Mouse (Mus musculus) heart, postnatal 0 days (tissue): ENCODE measurements around the gene Ybx3. TPM values are rescaled to one million over a fixed set of nuclear protein-coding genes. Genes with fewer than 3 reads are reported as not detected.

Experiments used
- ATAC-seq: fragments of 200-750 bp; cut with Nextera tagmentation; 2 replicates; pipeline ENCODE4 v1.8.0; 2017; ENCODE audit warnings: low read depth, moderate number of reproducible peaks, moderate library complexity; ENCODE audit not compliant: insufficient read depth
- DNase-seq: peaks from one replicate; pipeline ENCODE4 v3.0.0-alpha.2; 2016; ENCODE audit warnings: low spot score
- H3K27ac ChIP-seq: fragments of 300-500 bp; sonication (generic); 2 replicates; pipeline ENCODE4 v1.5.1; 2014; ENCODE audit warnings: low read depth, mild to moderate bottlenecking
- H3K27me3 ChIP-seq: fragments of 300-500 bp; sonication (generic); 2 replicates; pipeline ENCODE4 v1.6.1; 2014; ENCODE audit warnings: low read length, mixed read lengths; ENCODE audit not compliant: control insufficient read depth, insufficient read depth
- H3K36me3 ChIP-seq: fragments of 300-500 bp; sonication (generic); replicated peaks from 2 replicates; pipeline ENCODE4 v1.6.1; 2014; ENCODE audit warnings: low read length, mixed read lengths; ENCODE audit not compliant: control insufficient read depth, insufficient read depth
- H3K4me1 ChIP-seq: fragments of 300-500 bp; sonication (generic); 2 replicates; pipeline ENCODE4 v1.6.1; 2014; ENCODE audit warnings: antibody characterized with exemption; ENCODE audit not compliant: control insufficient read depth, insufficient read depth
- H3K4me2 ChIP-seq: fragments of 300-500 bp; sonication (generic); 2 replicates; pipeline ENCODE4 v1.6.1; 2014; ENCODE audit warnings: low read depth, mild to moderate bottlenecking, low read length, moderate library complexity
- H3K4me3 ChIP-seq: fragments of 300-500 bp; sonication (generic); 2 replicates; pipeline ENCODE4 v1.5.1; 2014; ENCODE audit warnings: low read depth, low read length
- H3K9ac ChIP-seq: fragments of 300-500 bp; sonication (generic); replicated peaks from 2 replicates; pipeline ENCODE4 v1.6.1; 2014; ENCODE audit warnings: low read depth, low read length, mixed read lengths
- H3K9me3 ChIP-seq: fragments of 300-500 bp; sonication (generic); replicated peaks from 2 replicates; pipeline ENCODE4 v1.6.1; 2016; ENCODE audit warnings: low read length; ENCODE audit not compliant: control insufficient read depth
- CTCF ChIP-seq: IDR thresholded peaks from 2 replicates; pipeline ENCODE4 v1.5.1; 2016; ENCODE audit warnings: antibody characterized with exemption, control low read depth, low read depth
- EP300 ChIP-seq: IDR thresholded peaks from 2 replicates; pipeline ENCODE4 v1.6.1; 2016; ENCODE audit warnings: antibody characterized with exemption, low read depth
- WGBS: fragments of 180-500 bp; shearing (Covaris S2); extraction: QIAGEN DNeasy Blood & Tissue Kit; methylation state at CpG from one replicate; pipeline ENCODE4 v1.1.7; 2014; 5-methylcytosine and 5-hydroxymethylcytosine counted together
- polyA plus RNA-seq: library from polyadenylated mRNA; unstranded; fragments of >200 nt; fragmentation: Nextera tagmentation; extraction: Ambion mirVana; gene quantifications from 2 replicates; pipeline ENCODE4 v1.2.1, GENCODE M21; 2015
- total RNA-seq: library from RNA; depleted of rRNA; stranded (reverse); fragments of >200 nt; gene quantifications from 2 replicates; pipeline ENCODE4 v1.2.3, GENCODE M21; 2014; ENCODE audit warnings: low replicate concordance

Gene Ybx3
- total and polyA plus RNA-seq, 2 experiments from 2014 or later: 54.6 to 238 TPM

GRCm38 (mm10) chr6:131370767-131371166 lies 17.5 kb downstream of the Ybx3 start:
- ATAC-seq (no peak), DNase-seq (no peak)
- no peak overlapping the region for H3K27ac ChIP-seq
- H3K9me3 ChIP-seq: no peaks in the 10 kb centered on the region
- 79% methylated on average over 5 of the region's 5 CpGs for WGBS
- H3K9ac ChIP-seq: no peak overlapping the region
- TF ChIP-seq CTCF (no peak), EP300 (no peak)
- H3K4me3 ChIP-seq: no peak overlapping the region
- no peak overlapping the region for H3K4me2 ChIP-seq
- H3K4me1 ChIP-seq: peaks cover 15% of the 10 kb centered on the region; the same call in 1 of the 2 replicates
- no peaks in the 10 kb centered on the region for H3K27me3 ChIP-seq
- H3K36me3 ChIP-seq: peaks cover 69% of the 10 kb centered on the region

GRCm38 (mm10) chr6:131369866-131370616 lies 18.2 kb downstream of the Ybx3 start:
- H3K4me1 ChIP-seq: peaks cover 11% of the 10 kb centered on the region; the same call in 1 of the 2 replicates
- no peaks in the 10 kb centered on the region for H3K27me3 ChIP-seq
- ATAC-seq (no peak), DNase-seq (no peak)
- no peak overlapping the region for H3K4me3 ChIP-seq
- WGBS: 42% methylated on average over 8 of the region's 8 CpGs
- H3K9me3 ChIP-seq: no peaks in the 10 kb centered on the region
- TF ChIP-seq CTCF (no peak), EP300 (no peak)
- H3K36me3 ChIP-seq: peaks cover 70% of the 10 kb centered on the region
- peak overlapping the region; percentile 11 for H3K27ac ChIP-seq
- no peak overlapping the region for H3K4me2 ChIP-seq
- H3K9ac ChIP-seq: no peak overlapping the region

- no peak overlapping the region for H3K4me2 ChIP-seq
- TF ChIP-seq EP300 (no peak), CTCF (peak; percentile 69)
- H3K27ac ChIP-seq: no peak overlapping the region
- H3K9me3 ChIP-seq: no peaks in the 10 kb centered on the region
- 27% methylated on average over 4 of the region's 4 CpGs for WGBS
- H3K4me1 ChIP-seq: peaks cover 11% of the 10 kb centered on the region; the same call in 1 of the 2 replicates
- DNase-seq (peak; percentile 40), ATAC-seq (peak; percentile 67; the same call in 1 of the 2 replicates)
- H3K4me3 ChIP-seq: no peak overlapping the region
- H3K27me3 ChIP-seq: no peaks in the 10 kb centered on the region
- peaks cover 74% of the 10 kb centered on the region for H3K36me3 ChIP-seq
- no peak overlapping the region for H3K9ac ChIP-seq
Measured at GRCm38 (mm10) chr6:131367101-131367500, 21.2 kb downstream of the Ybx3 start.

- Histone ChIP-seq H3K9me3 (no peaks in the 10 kb centered on the region), H3K27me3 (no peaks in the 10 kb centered on the region), H3K27ac (no peak overlapping the region), H3K4me1 (no peaks in the 10 kb centered on the region), H3K9ac (no peak overlapping the region), H3K4me2 (no peak overlapping the region), H3K4me3 (no peak overlapping the region), H3K36me3 (peaks cover 58% of the 10 kb centered on the region)
- DNase-seq (no peak), ATAC-seq (no peak)
- TF ChIP-seq CTCF (no peak), EP300 (no peak)
- 75% methylated on average over 2 of the region's 2 CpGs for WGBS
Measured at GRCm38 (mm10) chr6:131364353-131364752, 23.9 kb downstream of the Ybx3 start.

DNA sequence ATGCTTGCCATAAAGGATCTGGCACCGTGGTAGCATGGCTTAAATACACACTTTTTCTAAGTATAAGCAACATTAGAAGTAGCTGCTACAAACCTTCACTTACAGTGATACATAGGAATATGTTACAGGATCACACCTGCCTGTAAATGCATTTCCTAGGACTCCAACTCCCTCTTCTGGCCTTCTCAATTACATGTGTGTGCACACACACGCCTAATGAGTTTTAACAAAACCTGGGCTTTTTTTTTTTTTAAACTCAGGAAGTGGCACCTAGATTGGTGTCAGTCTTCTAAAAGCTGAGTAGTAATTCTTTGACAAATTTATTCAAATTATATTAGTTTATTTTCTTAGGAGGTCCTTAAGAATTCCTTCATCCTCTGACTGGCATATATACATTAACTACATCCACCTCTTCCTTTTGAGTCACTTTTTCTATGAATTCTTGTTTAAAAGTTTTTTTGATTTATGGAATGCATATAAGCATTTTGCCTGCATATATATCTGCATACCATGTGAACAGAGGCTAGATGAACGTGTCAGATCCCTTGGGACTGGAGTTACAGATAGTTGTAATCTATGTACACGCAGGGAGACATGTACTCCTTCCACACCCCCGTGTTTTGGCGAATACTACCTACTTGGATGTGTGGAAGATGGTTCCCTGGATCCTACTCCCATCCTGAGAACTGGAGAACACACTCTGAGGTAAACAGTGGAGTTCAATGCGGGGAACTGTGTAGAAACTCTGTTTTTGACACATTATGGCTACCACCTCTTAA lies 25.1 kb downstream of the Ybx3 start:
- 77% methylated on average over 7 of the region's 7 CpGs for WGBS

More for the DNA sequence above, 25.1 kb downstream of the Ybx3 start:
- DNase-seq: no peak
- no peak for ATAC-seq
- Histone ChIP-seq H3K27me3 (no peaks in the 10 kb centered on the region), H3K4me3 (no peak overlapping the region), H3K9me3 (no peaks in the 10 kb centered on the region), H3K27ac (no peak overlapping the region), H3K4me2 (no peak overlapping the region), H3K36me3 (peaks cover 47% of the 10 kb centered on the region), H3K9ac (no peak overlapping the region), H3K4me1 (no peaks in the 10 kb centered on the region)
- TF ChIP-seq EP300 (no peak), CTCF (no peak)
